Mouse (Mus musculus) stomach, embryonic 16.5 days (tissue): ENCODE measurements at regions not wholly inside any gene's neighbourhood (a gene's known extent, or its start where the extent isn't known, plus 50 kb on each side); places are given as distances from the start of the nearest gene placed in this dataset.
A peak's percentile ranks its signal among the peaks of the same experiment; 100 is the strongest.

ENCODE experiments used
- ATAC-seq: fragments of 200-750 bp; cut with Nextera tagmentation; 2 replicates; pipeline ENCODE4 v1.8.0; 2017; ENCODE audit warnings: moderate number of reproducible peaks, moderate TSS enrichment; ENCODE audit not compliant: insufficient read depth, low FRiP score
- H3K27ac ChIP-seq: fragments of 300-500 bp; sonication (generic); 2 replicates; pipeline ENCODE4 v1.5.1; 2014; ENCODE audit warnings: low read length
- H3K27me3 ChIP-seq: fragments of 300-500 bp; sonication (generic); 2 replicates; pipeline ENCODE4 v1.6.1; 2014; ENCODE audit warnings: low read length, control low read depth, mixed read lengths; ENCODE audit not compliant: control insufficient read depth, insufficient read depth
- H3K36me3 ChIP-seq: fragments of 300-500 bp; sonication (generic); 2 replicates; pipeline ENCODE4 v1.6.1; 2014; ENCODE audit warnings: low read length; ENCODE audit not compliant: control insufficient read depth, insufficient read depth
- H3K4me1 ChIP-seq: fragments of 300-500 bp; sonication (generic); 2 replicates; pipeline ENCODE4 v1.6.1; 2014; ENCODE audit warnings: low read length, control low read depth, mixed read lengths; ENCODE audit not compliant: control insufficient read depth, insufficient read depth
- H3K4me2 ChIP-seq: fragments of 300-500 bp; sonication (generic); 2 replicates; pipeline ENCODE4 v1.6.1; 2014; ENCODE audit warnings: low read depth, low read length, mixed read lengths
- H3K4me3 ChIP-seq: fragments of 300-500 bp; sonication (generic); replicated peaks from 2 replicates; pipeline ENCODE4 v1.5.1; 2014; ENCODE audit warnings: mild to moderate bottlenecking, low read length
- H3K9ac ChIP-seq: fragments of 300-500 bp; sonication (generic); 2 replicates; pipeline ENCODE4 v1.6.1; 2014; ENCODE audit warnings: low read length
- H3K9me3 ChIP-seq: fragments of 300-500 bp; sonication (generic); replicated peaks from 2 replicates; pipeline ENCODE4 v1.6.1; 2016; ENCODE audit warnings: low read length, control low read depth; ENCODE audit not compliant: control insufficient read depth
- WGBS: fragments of 180-500 bp; shearing (Covaris S2); extraction: QIAGEN DNeasy Blood & Tissue Kit; methylation state at CpG from one replicate; pipeline ENCODE4 v1.1.7; 2014; 5-methylcytosine and 5-hydroxymethylcytosine counted together

- no peak overlapping the region for H3K4me2 ChIP-seq
- no peak overlapping the region for H3K9ac ChIP-seq
- H3K9me3 ChIP-seq: no peaks in the 10 kb centered on the region; the same call in 1 of the 2 replicates
- WGBS: 91% methylated on average over 4 of the region's 4 CpGs
- H3K27ac ChIP-seq: no peak overlapping the region
- peaks cover 40% of the 10 kb centered on the region for H3K4me1 ChIP-seq
- H3K36me3 ChIP-seq: no peaks in the 10 kb centered on the region
- H3K4me3 ChIP-seq: no peak overlapping the region
- H3K27me3 ChIP-seq: no peaks in the 10 kb centered on the region
- ATAC-seq: no peak
Observed at GRCm38 (mm10) chr12:79883651-79884050, 229.2 kb downstream of the Zfp36l1 start.

- Histone ChIP-seq H3K9ac (peak overlapping the region; percentile 20; the same call in 1 of the 2 replicates), H3K4me1 (peaks cover 27% of the 10 kb centered on the region), H3K9me3 (peaks cover 3% of the 10 kb centered on the region; the same call in 1 of the 2 replicates), H3K27me3 (no peaks in the 10 kb centered on the region), H3K27ac (peak overlapping the region; percentile 80), H3K4me2 (0 out of 2 replicates have a peak overlapping the region, but pooled peaks have one; percentile 1), H3K4me3 (no peak overlapping the region), H3K36me3 (no peaks in the 10 kb centered on the region)
- 41% methylated on average over 18 of the region's 18 CpGs for WGBS
- no peak for ATAC-seq
Observed at GRCm38 (mm10) chr12:79880751-79881261, 232.0 kb downstream of the Zfp36l1 start.

GRCm38 (mm10) chr12:79880346-79880745 is 232.5 kb downstream of the Zfp36l1 start:
- H3K36me3 ChIP-seq: no peaks in the 10 kb centered on the region
- peak overlapping the region; percentile 80 for H3K27ac ChIP-seq
- WGBS: 62% methylated on average over 4 of the region's 4 CpGs
- no peaks in the 10 kb centered on the region for H3K27me3 ChIP-seq
- H3K4me2 ChIP-seq: no peak overlapping the region
- no peak for ATAC-seq
- no peak overlapping the region for H3K4me3 ChIP-seq
- H3K4me1 ChIP-seq: peaks cover 27% of the 10 kb centered on the region
- peak overlapping the region; percentile 47; the same call in 1 of the 2 replicates for H3K9ac ChIP-seq
- H3K9me3 ChIP-seq: peaks cover 7% of the 10 kb centered on the region; the same call in 1 of the 2 replicates

GRCm38 (mm10) chr12:79879918-79880273 is 232.9 kb downstream of the Zfp36l1 start:
- no peak overlapping the region for H3K4me3 ChIP-seq
- no peaks in the 10 kb centered on the region for H3K27me3 ChIP-seq
- no peak overlapping the region for H3K4me2 ChIP-seq
- WGBS: 44% methylated on average over 9 of the region's 9 CpGs
- no peaks in the 10 kb centered on the region for H3K36me3 ChIP-seq
- peaks cover 8% of the 10 kb centered on the region; the same call in 1 of the 2 replicates for H3K9me3 ChIP-seq
- peak overlapping the region; percentile 47 for H3K9ac ChIP-seq
- H3K4me1 ChIP-seq: peaks cover 27% of the 10 kb centered on the region
- peak; percentile 26; the same call in 1 of the 2 replicates for ATAC-seq
- H3K27ac ChIP-seq: peak overlapping the region; percentile 80

- H3K4me3 ChIP-seq: no peak overlapping the region
- peak overlapping the region; percentile 52 for H3K9ac ChIP-seq
- peaks cover 8% of the 10 kb centered on the region; the same call in 1 of the 2 replicates for H3K9me3 ChIP-seq
- 25% methylated on average over 15 of the region's 15 CpGs for WGBS
- ATAC-seq: peak; percentile 81
- H3K4me1 ChIP-seq: peaks cover 27% of the 10 kb centered on the region
- no peaks in the 10 kb centered on the region for H3K36me3 ChIP-seq
- H3K4me2 ChIP-seq: no peak overlapping the region
- H3K27me3 ChIP-seq: no peaks in the 10 kb centered on the region
- H3K27ac ChIP-seq: peak overlapping the region; percentile 80
Observed at GRCm38 (mm10) chr12:79879093-79879917, 233.5 kb downstream of the Zfp36l1 start.

- no peak overlapping the region for H3K4me3 ChIP-seq
- peaks cover 30% of the 10 kb centered on the region for H3K4me1 ChIP-seq
- no peak overlapping the region for H3K4me2 ChIP-seq
- H3K9ac ChIP-seq: no peak overlapping the region
- H3K36me3 ChIP-seq: no peaks in the 10 kb centered on the region
- H3K27me3 ChIP-seq: no peaks in the 10 kb centered on the region
- H3K9me3 ChIP-seq: peaks cover 8% of the 10 kb centered on the region; the same call in 1 of the 2 replicates
- 55% methylated on average over 5 of the region's 5 CpGs for WGBS
- no peak for ATAC-seq
- H3K27ac ChIP-seq: peak overlapping the region; percentile 80
Observed at GRCm38 (mm10) chr12:79878766-79879092, 234.1 kb downstream of the Zfp36l1 start.

- Histone ChIP-seq H3K36me3 (no peaks in the 10 kb centered on the region), H3K9me3 (peaks cover 8% of the 10 kb centered on the region; the same call in 1 of the 2 replicates), H3K4me2 (no peak overlapping the region), H3K4me1 (peaks cover 30% of the 10 kb centered on the region), H3K9ac (no peak overlapping the region), H3K4me3 (no peak overlapping the region), H3K27ac (no peak overlapping the region), H3K27me3 (no peaks in the 10 kb centered on the region)
- ATAC-seq: no peak
- WGBS: 85% methylated on average over 3 of the region's 3 CpGs
Observed at GRCm38 (mm10) chr12:79878163-79878562, 234.7 kb downstream of the Zfp36l1 start.

GRCm38 (mm10) chr12:79874333-79874732 is 238.5 kb downstream of the Zfp36l1 start:
- Histone ChIP-seq H3K27ac (peak overlapping the region; percentile 14; the same call in 1 of the 2 replicates), H3K9ac (no peak overlapping the region), H3K36me3 (no peaks in the 10 kb centered on the region), H3K4me1 (peaks cover 10% of the 10 kb centered on the region), H3K4me3 (no peak overlapping the region), H3K27me3 (no peaks in the 10 kb centered on the region), H3K9me3 (0 out of 2 replicates have a peak, but pooled peaks cover 8% of the 10 kb centered on the region), H3K4me2 (no peak overlapping the region)
- no peak for ATAC-seq
- 38% methylated on average over 2 of the region's 2 CpGs for WGBS

GRCm38 (mm10) chr12:79865179-79865552 is 247.6 kb downstream of the Zfp36l1 start:
- H3K27ac ChIP-seq: peak overlapping the region; percentile 14
- WGBS: 56% methylated on average over 6 of the region's 6 CpGs
- ATAC-seq: no peak
- no peaks in the 10 kb centered on the region for H3K36me3 ChIP-seq
- no peak overlapping the region for H3K9ac ChIP-seq
- H3K4me1 ChIP-seq: peaks cover 13% of the 10 kb centered on the region
- H3K4me2 ChIP-seq: no peak overlapping the region
- no peaks in the 10 kb centered on the region for H3K27me3 ChIP-seq
- H3K9me3 ChIP-seq: no peaks in the 10 kb centered on the region
- H3K4me3 ChIP-seq: no peak overlapping the region
